Mouse (Mus musculus) left cerebral cortex, postnatal 36 days (tissue): ENCODE measurements at regions not wholly inside any gene's neighbourhood (a gene's known extent, or its start where the extent isn't known, plus 50 kb on each side); places are given as distances from the start of the nearest gene placed in this dataset.

Experiments used
- DNase-seq, 2 experiments: peaks; one replicate each; pipeline ENCODE4 v3.0.0; 2021 to 2022; ENCODE audit warnings: low spot score in 2 of 2, mixed read lengths in 1 of 2
- intact Hi-C: fragments of 180-260 bp; cut with DNase I; formaldehyde crosslinking; loops from one replicate; pipeline ENCODE4 v1.15.1; 2025

DNA sequence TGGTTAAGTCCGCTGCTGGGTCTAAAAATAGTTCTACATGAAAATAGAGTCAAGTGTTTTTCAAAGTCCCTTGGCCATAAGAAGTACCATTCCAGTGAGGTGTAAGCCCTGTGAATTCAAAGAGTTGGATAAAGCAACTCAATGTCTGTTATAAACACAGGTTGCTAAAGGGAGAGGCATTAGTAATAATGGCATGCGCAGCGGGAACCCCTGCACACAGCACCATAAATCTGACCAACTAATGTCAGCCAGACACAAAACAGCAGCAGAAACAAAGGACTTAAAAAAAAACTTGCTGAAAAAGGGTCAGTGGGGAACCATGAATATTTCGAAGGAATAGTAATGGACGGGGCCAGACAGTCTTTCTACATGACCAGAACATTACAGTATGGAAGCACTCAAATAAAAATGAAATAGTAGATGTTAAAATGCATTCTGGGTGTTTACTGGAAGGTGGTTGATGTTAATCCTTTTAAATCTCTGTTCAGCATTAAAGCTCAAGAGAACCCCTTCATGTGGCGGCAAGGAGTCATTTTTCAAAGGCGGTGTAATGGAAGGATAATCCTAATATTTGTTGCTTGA, 52.7 kb upstream of the Csl start:
- intact Hi-C loops = no loop called here
- DNase-seq = no peak

DNA sequence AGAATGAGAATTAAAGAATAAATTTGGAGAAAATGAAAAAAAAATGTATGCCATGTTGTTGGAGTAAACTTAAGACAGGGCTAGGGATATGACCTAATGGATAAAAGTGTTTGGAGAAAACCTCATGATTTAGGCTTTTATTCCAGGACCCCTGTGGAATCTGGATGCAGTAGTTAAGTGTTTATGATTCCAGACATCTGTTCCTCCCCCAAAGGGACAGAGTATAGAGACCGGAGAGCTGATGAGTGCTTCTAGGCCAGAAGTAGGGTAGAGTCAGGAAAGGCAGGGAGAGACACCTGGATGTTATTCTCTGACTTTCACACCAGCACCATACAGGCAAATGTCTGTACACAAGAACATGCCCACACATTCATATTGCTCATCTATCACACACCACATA, 52.0 kb upstream of the Csl start:
- no peak for DNase-seq
- intact Hi-C loops = no loop called here
